Mouse (Mus musculus) lung, embryonic 15.5 days (tissue): ENCODE data around the gene Tead1. TPM values are rescaled to one million over a fixed set of nuclear protein-coding genes. Genes with fewer than 3 reads are reported as not detected.

Source experiments
- ATAC-seq: fragments of 200-750 bp; cut with Nextera tagmentation; 2 replicates; pipeline ENCODE4 v1.8.0; 2017; ENCODE audit warnings: moderate number of reproducible peaks, borderline replicate concordance; ENCODE audit not compliant: low FRiP score, low TSS enrichment; ENCODE audit errors: extremely low read depth
- H3K27ac ChIP-seq: fragments of 300-500 bp; sonication (generic); 2 replicates; pipeline ENCODE4 v1.5.1; 2015; ENCODE audit warnings: moderate library complexity, mild to moderate bottlenecking, inconsistent platforms
- H3K27me3 ChIP-seq: fragments of 300-500 bp; sonication (generic); 2 replicates; pipeline ENCODE4 v1.6.1; 2015; ENCODE audit warnings: inconsistent platforms
- H3K36me3 ChIP-seq: fragments of 300-500 bp; sonication (generic); 2 replicates; pipeline ENCODE4 v1.6.1; 2015; ENCODE audit warnings: inconsistent platforms
- H3K4me1 ChIP-seq: fragments of 300-500 bp; sonication (generic); 2 replicates; pipeline ENCODE4 v1.6.1; 2015; ENCODE audit warnings: inconsistent platforms
- H3K4me2 ChIP-seq: fragments of 300-500 bp; sonication (generic); 2 replicates; pipeline ENCODE4 v1.6.1; 2015; ENCODE audit warnings: inconsistent platforms, mild to moderate bottlenecking, moderate library complexity
- H3K4me3 ChIP-seq: fragments of 300-500 bp; sonication (generic); 2 replicates; pipeline ENCODE4 v1.5.1; 2015; ENCODE audit warnings: mild to moderate bottlenecking, inconsistent platforms
- H3K9ac ChIP-seq: fragments of 300-500 bp; sonication (generic); 2 replicates; pipeline ENCODE4 v1.6.1; 2015; ENCODE audit warnings: inconsistent platforms
- H3K9me3 ChIP-seq: fragments of 300-500 bp; sonication (generic); 2 replicates; pipeline ENCODE4 v1.6.1; 2016; ENCODE audit warnings: inconsistent platforms
- WGBS: fragments of 180-500 bp; shearing (Covaris S2); methylation state at CpG from one replicate; pipeline ENCODE4 v1.1.7; 2015; 5-methylcytosine and 5-hydroxymethylcytosine counted together
- polyA plus RNA-seq: library from polyadenylated mRNA; unstranded; fragments of >200 nt; fragmentation: Nextera tagmentation; extraction: Ambion mirVana; gene quantifications from 2 replicates; pipeline ENCODE4 v1.2.1, GENCODE M21; 2015

The Tead1 gene
- polyA plus RNA-seq, 1 experiment from 2014 or later = 30.0 TPM

DNA sequence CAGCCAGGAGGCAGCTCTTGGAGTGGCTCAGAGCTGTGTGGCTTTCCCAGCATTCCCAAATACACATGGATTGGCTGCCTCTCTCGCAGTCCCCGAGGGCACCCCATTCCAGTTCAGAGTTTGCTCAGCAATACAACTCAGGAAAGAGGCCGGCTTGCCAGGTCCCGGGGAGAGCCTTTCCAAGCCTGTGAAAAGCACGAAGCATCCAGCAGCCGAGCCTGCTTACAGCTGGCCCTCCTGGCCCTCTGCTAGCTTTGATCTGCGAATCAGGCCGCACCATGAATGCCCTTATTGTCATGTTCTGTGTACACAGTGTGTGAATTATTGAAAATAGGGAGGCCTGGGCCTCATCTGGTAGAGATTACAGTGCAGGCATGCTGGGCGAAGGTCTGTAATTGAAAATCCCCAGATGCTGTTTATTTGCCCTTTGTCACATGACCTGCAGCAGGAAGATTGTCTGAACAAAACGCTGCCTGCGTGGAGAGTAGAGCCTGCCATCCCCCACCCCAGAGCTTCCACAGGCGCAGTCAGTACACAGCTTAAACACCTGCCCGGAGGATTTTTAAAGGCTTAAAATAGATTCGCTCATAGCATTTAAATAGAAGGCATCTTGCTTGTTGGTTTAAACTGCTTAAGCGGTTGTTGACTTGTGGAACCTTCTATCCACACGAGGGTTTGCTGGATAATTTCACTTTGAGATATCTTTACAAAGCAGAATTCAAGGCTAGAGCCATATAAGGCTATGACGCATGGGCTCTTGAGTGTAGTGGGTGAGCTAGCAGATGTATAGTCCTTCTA lies 147.2 kb downstream of the Tead1 start:
- no peaks in the 10 kb centered on the region for H3K9me3 ChIP-seq
- H3K27me3 ChIP-seq = no peaks in the 10 kb centered on the region
- peak; percentile 59 for ATAC-seq
- WGBS = 12% methylated on average over 17 of the region's 17 CpGs
- H3K36me3 ChIP-seq = no peaks in the 10 kb centered on the region
- H3K9ac ChIP-seq = peak overlapping the region; percentile 23; the same call in 1 of the 2 replicates
- H3K4me1 ChIP-seq = peaks cover 78% of the 10 kb centered on the region
- H3K4me2 ChIP-seq = peak overlapping the region; percentile 24
- peak overlapping the region; percentile 87 for H3K27ac ChIP-seq
- H3K4me3 ChIP-seq = no peak overlapping the region

GRCm38 (mm10) chr7:112828016-112828695 lies 149.0 kb downstream of the Tead1 start:
- Histone ChIP-seq H3K36me3 (no peaks in the 10 kb centered on the region), H3K27ac (peak overlapping the region; percentile 87), H3K27me3 (no peaks in the 10 kb centered on the region), H3K4me3 (no peak overlapping the region), H3K4me2 (no peak overlapping the region), H3K4me1 (peaks cover 65% of the 10 kb centered on the region), H3K9ac (no peak overlapping the region), H3K9me3 (no peaks in the 10 kb centered on the region)
- no peak for ATAC-seq
- WGBS = 38% methylated on average over 10 of the region's 10 CpGs

GRCm38 (mm10) chr7:112828696-112829022 lies 149.5 kb downstream of the Tead1 start:
- Histone ChIP-seq H3K27me3 (no peaks in the 10 kb centered on the region), H3K9me3 (no peaks in the 10 kb centered on the region), H3K4me2 (no peak overlapping the region), H3K4me3 (no peak overlapping the region), H3K9ac (no peak overlapping the region), H3K36me3 (no peaks in the 10 kb centered on the region), H3K4me1 (peaks cover 60% of the 10 kb centered on the region), H3K27ac (peak overlapping the region; percentile 87)
- ATAC-seq = no peak

DNA sequence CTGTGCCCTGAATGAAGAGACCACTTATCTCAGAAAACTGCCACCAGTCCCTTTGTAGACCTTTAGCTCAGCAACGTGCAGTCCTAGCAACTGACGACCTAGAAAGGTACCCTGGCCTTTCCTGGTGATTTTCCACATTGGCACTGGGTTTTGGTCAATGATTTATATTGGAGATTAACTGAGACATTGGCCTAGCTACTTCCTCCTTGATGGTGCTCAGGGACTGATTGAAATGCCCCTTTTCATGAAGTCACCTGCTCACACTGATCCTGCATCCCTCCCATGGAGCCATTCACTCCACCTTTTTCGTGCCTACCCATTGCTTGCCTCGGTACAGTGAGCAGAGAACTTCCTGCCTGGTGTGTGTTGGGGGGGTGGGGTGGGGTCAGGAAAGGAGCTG lies 151.8 kb downstream of the Tead1 start:
- Histone ChIP-seq H3K9ac (no peak overlapping the region), H3K27ac (no peak overlapping the region), H3K4me2 (no peak overlapping the region), H3K4me3 (no peak overlapping the region), H3K27me3 (no peaks in the 10 kb centered on the region), H3K9me3 (no peaks in the 10 kb centered on the region), H3K36me3 (no peaks in the 10 kb centered on the region), H3K4me1 (peaks cover 39% of the 10 kb centered on the region)
- no peak for ATAC-seq
- WGBS = 67% methylated on average over 4 of the region's 4 CpGs

DNA sequence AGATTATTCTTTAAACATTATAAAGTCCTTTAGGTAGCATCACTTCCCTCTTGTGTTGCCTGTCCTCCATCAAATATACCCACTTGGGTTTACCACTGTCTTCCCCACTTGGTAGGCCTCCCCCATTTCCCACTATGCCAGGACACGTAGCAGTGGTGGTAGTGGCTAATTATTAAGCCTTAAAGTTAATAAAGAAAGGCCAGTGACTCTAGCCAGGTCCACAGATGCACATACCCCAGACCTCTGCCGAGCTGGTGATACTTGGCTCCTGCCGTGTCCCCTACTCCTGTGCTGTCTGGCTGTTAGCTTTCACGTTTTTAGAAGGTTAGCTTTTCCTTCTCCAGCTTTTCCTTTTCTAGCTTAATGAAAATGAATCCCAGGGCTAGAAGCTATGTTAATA lies 152.3 kb downstream of the Tead1 start:
- Histone ChIP-seq H3K4me1 (peaks cover 34% of the 10 kb centered on the region), H3K9me3 (no peaks in the 10 kb centered on the region), H3K27me3 (no peaks in the 10 kb centered on the region), H3K4me3 (no peak overlapping the region), H3K9ac (no peak overlapping the region), H3K4me2 (no peak overlapping the region), H3K27ac (no peak overlapping the region), H3K36me3 (no peaks in the 10 kb centered on the region)
- WGBS = 63% methylated on average over 4 of the region's 4 CpGs
- no peak for ATAC-seq

DNA sequence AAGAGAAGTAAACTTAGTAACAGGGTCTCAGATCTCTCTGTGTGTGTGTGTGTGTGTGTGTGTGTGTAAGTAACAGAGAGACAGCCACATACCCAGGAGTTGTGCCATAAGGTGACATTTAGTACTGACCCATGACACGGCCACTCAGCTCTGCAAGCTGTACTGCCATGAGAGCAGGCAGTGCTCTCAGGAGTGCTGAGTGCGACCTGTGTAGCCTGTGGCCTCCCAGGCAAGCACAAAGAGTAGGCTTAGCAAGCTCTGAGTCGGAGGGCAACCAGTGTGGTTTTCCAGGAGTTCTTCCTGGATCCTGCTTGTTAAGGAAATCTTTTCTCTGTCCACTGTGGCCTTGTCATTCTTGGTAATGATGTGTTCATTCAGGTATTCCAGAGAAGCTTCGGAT lies 154.0 kb downstream of the Tead1 start:
- no peak overlapping the region for H3K4me3 ChIP-seq
- H3K9me3 ChIP-seq = no peaks in the 10 kb centered on the region
- no peak overlapping the region for H3K27ac ChIP-seq
- no peaks in the 10 kb centered on the region for H3K36me3 ChIP-seq
- peaks cover 17% of the 10 kb centered on the region for H3K4me1 ChIP-seq
- H3K4me2 ChIP-seq = no peak overlapping the region
- WGBS = 66% methylated on average over 4 of the region's 4 CpGs
- no peaks in the 10 kb centered on the region for H3K27me3 ChIP-seq
- ATAC-seq = no peak
- H3K9ac ChIP-seq = no peak overlapping the region

GRCm38 (mm10) chr7:112836076-112836475 lies 157.0 kb downstream of the Tead1 start:
- H3K9me3 ChIP-seq = no peaks in the 10 kb centered on the region

GRCm38 (mm10) chr7:112838131-112838530 lies 159.0 kb downstream of the Tead1 start:
- no peak for ATAC-seq
- no peaks in the 10 kb centered on the region for H3K36me3 ChIP-seq
- peak overlapping the region; percentile 52; the same call in 1 of the 2 replicates for H3K27ac ChIP-seq
- H3K9ac ChIP-seq = no peak overlapping the region
- H3K27me3 ChIP-seq = no peaks in the 10 kb centered on the region
- peaks cover 13% of the 10 kb centered on the region for H3K4me1 ChIP-seq
- H3K4me3 ChIP-seq = no peak overlapping the region
- H3K4me2 ChIP-seq = no peak overlapping the region
- 60% methylated on average over 6 of the region's 6 CpGs for WGBS
- no peaks in the 10 kb centered on the region for H3K9me3 ChIP-seq

More at GRCm38 (mm10) chr7:112836076-112836475, 157.0 kb downstream of the Tead1 start:
- H3K36me3 ChIP-seq = no peaks in the 10 kb centered on the region
- no peak overlapping the region for H3K4me2 ChIP-seq
- peaks cover 13% of the 10 kb centered on the region for H3K4me1 ChIP-seq
- WGBS = 63% methylated on average over 9 of the region's 9 CpGs
- H3K27ac ChIP-seq = no peak overlapping the region
- no peaks in the 10 kb centered on the region for H3K27me3 ChIP-seq
- H3K4me3 ChIP-seq = no peak overlapping the region
- H3K9ac ChIP-seq = no peak overlapping the region
- no peak for ATAC-seq

- Histone ChIP-seq H3K4me2 (no peak overlapping the region), H3K4me3 (no peak overlapping the region), H3K9me3 (no peaks in the 10 kb centered on the region), H3K9ac (no peak overlapping the region), H3K27ac (no peak overlapping the region), H3K36me3 (no peaks in the 10 kb centered on the region), H3K4me1 (peaks cover 13% of the 10 kb centered on the region), H3K27me3 (no peaks in the 10 kb centered on the region)
- 59% methylated on average over 7 of the region's 7 CpGs for WGBS
- ATAC-seq = no peak
Measured at GRCm38 (mm10) chr7:112840351-112840750, 161.2 kb downstream of the Tead1 start.

- Histone ChIP-seq H3K4me1 (peaks cover 13% of the 10 kb centered on the region), H3K27me3 (no peaks in the 10 kb centered on the region), H3K4me3 (no peak overlapping the region), H3K36me3 (no peaks in the 10 kb centered on the region), H3K4me2 (no peak overlapping the region), H3K27ac (no peak overlapping the region), H3K9ac (no peak overlapping the region), H3K9me3 (no peaks in the 10 kb centered on the region)
- 57% methylated on average over 8 of the region's 8 CpGs for WGBS
- ATAC-seq = no peak
Measured at GRCm38 (mm10) chr7:112840890-112841289, 161.8 kb downstream of the Tead1 start.

GRCm38 (mm10) chr7:112841484-112841883 lies 162.4 kb downstream of the Tead1 start:
- H3K4me1 ChIP-seq = peaks cover 13% of the 10 kb centered on the region
- H3K4me2 ChIP-seq = peak overlapping the region; percentile 40
- no peaks in the 10 kb centered on the region for H3K27me3 ChIP-seq
- H3K4me3 ChIP-seq = no peak overlapping the region
- no peaks in the 10 kb centered on the region for H3K9me3 ChIP-seq
- H3K36me3 ChIP-seq = no peaks in the 10 kb centered on the region
- ATAC-seq = no peak
- H3K27ac ChIP-seq = peak overlapping the region; percentile 48
- H3K9ac ChIP-seq = no peak overlapping the region
- WGBS = 33% methylated on average over 8 of the region's 8 CpGs

GRCm38 (mm10) chr7:112841886-112842285 lies 162.8 kb downstream of the Tead1 start:
- H3K4me1 ChIP-seq = peaks cover 13% of the 10 kb centered on the region
- H3K36me3 ChIP-seq = no peaks in the 10 kb centered on the region
- peak overlapping the region; percentile 40 for H3K4me2 ChIP-seq
- H3K27ac ChIP-seq = peak overlapping the region; percentile 48
- WGBS = 23% methylated on average over 9 of the region's 9 CpGs
- no peaks in the 10 kb centered on the region for H3K27me3 ChIP-seq
- H3K9me3 ChIP-seq = no peaks in the 10 kb centered on the region
- 0 out of 2 replicates have a peak overlapping the region, but pooled peaks have one; percentile 0 for H3K4me3 ChIP-seq
- no peak for ATAC-seq
- H3K9ac ChIP-seq = no peak overlapping the region
